Mouse (Mus musculus): ENCODE data around the gene Mms19. TPM values are rescaled to one million over a fixed set of nuclear protein-coding genes. Genes with fewer than 3 reads are reported as not detected.
A peak's percentile ranks its signal among the peaks of the same experiment; 100 is the strongest.

Gene Mms19
- total RNA-seq (2021) = 1 to 10 TPM; 8.7 to 9.7 TPM
- long read RNA-seq, experiment 1, full-length matches to known transcripts = 5 of 15 reads
- long read RNA-seq, experiment 1, partial matches to known transcripts = 3 of 15 reads
- long read RNA-seq, experiment 1, other reads (novel, unspliced or antisense) = 7 of 15 reads
- long read RNA-seq, experiment 2, full-length matches to known transcripts = 5 of 11 reads
- long read RNA-seq, experiment 2, partial matches to known transcripts = 1 of 11 reads
- long read RNA-seq, experiment 2, other reads (novel, unspliced or antisense) = 5 of 11 reads

- DNase-seq (ENCODE audit: low spot score) = peak; percentile 99
These were observed at the start of gene Mms19 for GRCm38 (mm10) chr19:41980819-41981594. Mms19 (minus strand) TSS chr19:41981157.

- DNase-seq (ENCODE audit: low spot score) = peak; percentile 86
These were observed 45.2 kb upstream of the Mms19 start for GRCm38 (mm10) chr19:42026158-42026557.

- peak; percentile 53 for DNase-seq (ENCODE audit: low spot score)
These were observed 41.5 kb upstream of the Mms19 start for GRCm38 (mm10) chr19:42022542-42022848.

DNA sequence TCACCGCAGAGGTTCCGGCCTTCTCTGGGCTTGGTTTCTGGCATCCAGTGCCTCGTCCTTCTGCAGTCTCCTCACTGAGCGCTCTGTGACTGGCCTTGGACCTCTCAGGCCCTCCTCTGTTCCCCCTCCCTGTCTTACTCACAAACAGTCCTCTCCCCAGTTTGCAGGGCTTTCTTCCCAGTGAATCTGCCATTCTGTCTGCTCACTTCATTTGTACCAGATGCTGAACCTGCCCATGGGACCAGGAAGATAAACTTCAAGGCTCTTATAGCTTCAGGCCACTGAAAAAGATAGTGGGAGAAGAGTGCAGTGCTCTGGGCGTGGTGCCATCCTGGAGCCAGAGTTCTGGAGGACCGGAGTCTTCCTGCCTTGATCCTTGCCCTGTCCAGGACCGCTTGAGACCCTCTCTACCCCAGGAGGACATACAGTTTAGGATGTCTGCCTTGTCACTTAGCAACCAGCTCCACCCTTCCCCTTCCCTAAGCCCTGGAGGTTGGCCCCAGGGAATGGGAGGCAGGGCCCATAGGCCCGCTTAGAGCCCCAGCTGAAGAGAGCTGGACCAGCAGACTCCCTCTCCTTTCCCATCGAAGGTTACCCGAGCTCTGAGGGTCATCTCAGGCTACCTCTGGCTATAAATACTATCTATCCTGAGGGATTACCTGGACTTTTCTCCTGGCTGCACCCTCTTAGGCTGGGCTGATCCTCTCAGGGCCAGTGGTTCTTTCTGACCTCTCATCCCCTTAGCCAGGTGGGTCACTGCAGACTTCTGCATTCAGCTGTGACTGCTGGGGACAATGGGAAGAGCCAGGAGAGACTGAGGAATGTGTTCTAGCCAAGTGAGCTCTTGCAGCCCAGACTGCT, 41.0 kb upstream of the Mms19 start:
- no peak for DNase-seq (ENCODE audit: low spot score)

DNA sequence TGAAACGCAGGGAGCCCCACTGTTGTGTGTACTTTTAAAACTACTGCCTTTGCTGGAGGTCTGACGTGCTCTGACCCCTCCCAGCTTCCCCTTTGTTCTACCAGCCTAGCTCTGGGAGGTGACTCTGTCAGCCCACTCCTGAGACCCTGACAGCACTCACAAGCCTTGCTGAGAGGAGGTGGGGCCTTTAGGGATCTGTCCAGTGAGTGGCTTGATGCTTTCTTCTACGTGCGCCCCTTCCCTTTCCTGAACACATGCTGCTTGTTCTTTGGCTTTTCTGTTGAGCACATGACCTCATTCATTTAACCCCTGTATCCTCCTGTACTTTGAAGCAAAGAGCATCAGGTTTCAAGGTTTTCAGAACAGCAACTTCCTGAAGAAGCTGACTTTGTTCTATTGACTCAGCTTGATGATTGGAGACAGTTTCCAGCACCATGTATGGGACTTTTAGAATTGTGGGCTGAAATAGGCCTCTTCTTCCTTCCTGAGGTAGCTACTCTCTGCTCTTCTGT, 38.1 kb upstream of the Mms19 start:
- no peak for DNase-seq (ENCODE audit: low spot score)

DNA sequence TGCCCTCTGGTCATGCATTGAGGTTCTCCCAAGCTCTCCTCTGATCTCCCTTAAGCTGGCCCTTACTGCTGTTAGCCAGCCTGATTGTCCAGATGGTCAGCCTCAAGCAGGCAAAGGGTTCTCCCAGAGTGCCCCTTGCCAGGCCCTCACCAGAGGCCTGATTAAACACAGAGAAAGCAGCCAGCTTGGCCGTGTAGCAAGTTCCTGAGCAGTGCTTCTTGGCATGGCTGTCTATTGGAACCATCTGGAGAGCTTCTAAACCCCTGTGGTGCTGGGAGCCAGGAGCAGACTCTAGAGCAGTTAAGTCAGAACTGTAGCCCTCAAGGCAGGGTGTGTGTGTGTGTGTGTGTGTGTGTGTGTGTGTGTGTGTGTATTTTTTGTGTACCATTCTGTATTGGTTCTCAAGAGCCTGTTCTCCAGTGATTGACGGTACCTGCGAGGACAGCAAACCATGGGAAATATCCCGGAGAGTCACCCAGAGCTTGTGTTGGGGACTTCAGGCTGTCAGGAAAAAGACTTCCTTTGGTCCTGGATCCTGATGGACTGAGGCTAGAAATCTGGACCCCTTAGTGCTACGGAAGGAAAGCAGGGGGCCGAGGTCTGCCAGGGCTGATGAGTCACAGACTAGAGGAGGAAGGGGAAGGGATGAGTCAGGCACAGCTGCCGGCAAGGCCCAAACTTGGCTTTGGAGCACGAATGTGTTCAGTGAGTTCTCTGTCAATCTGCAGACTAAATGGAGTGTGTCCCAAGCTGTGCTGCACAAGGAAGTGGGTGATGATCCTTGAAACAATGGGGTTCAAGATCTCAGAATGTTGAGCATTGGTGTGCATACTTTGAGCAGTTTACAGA, 36.7 kb upstream of the Mms19 start:
- peak; percentile 76 for DNase-seq (ENCODE audit: low spot score)

DNA sequence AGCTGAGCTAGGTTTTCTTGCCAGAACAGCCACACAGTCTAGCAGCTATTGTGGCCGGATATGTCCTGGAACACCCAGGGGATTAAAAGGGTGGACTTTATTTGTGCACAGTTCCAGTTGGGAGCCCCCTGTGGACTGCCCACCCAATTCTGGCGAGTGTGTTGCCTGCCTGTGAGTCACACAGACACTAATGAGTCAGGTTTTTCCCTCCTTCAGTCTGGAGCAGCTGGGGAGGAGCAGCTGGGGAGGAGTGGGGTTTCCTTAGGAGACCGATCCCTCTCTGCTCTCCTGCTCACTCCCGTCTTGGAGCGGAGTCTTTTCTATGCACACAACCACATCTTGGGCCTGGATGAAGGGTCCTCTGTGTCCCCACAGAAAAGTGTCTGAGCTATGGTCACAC, 35.9 kb upstream of the Mms19 start:
- peak; percentile 67 for DNase-seq (ENCODE audit: low spot score)

DNA sequence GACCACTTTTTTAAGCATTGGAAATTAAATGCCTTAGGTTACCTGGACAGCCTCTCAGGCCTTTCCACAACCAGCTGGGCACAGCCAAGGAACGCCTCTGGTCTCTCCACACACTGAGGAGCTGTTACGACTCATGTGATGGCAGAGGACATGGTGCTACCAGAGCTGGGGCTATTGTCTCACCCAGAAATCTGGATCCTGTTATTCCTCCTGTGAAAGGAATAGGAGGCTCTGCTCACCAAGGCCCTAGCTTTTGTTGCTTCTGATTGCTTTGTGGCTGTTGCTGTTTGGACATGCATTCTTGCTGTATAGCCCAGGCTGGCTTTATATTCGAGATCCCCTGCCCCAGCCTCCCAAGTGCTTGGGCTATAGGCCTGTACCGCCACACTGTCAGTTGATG, 35.3 kb upstream of the Mms19 start:
- DNase-seq (ENCODE audit: low spot score) = no peak

GRCm38 (mm10) chr19:42015001-42015400, 34.0 kb upstream of the Mms19 start:
- DNase-seq (ENCODE audit: low spot score) = no peak

- peak; percentile 76 for DNase-seq (ENCODE audit: low spot score)
These were observed 33.4 kb upstream of the Mms19 start for GRCm38 (mm10) chr19:42014231-42014825.

GRCm38 (mm10) chr19:42011123-42011522, 30.2 kb upstream of the Mms19 start:
- no peak for DNase-seq (ENCODE audit: low spot score)

DNA sequence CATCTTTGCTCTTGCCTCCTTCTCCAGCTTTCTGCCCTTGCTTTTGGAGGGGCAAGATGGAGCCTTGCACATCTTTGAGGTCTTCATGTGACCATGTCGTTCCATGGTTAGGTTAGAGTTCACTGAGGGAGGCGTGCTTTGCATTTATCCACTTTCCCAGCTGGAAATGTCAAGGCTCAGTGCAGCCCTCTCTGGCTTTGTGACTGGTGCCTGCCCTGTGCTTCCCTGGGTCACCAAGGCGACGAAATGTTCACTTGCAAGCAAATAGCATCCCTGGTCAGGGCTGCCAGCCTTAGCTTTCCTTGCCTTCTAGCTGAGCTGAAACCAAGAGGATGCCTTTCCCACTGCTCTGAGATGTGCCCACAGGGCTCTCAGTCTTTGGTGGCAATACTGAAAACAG, 29.5 kb upstream of the Mms19 start:
- DNase-seq (ENCODE audit: low spot score) = no peak

- no peak for DNase-seq (ENCODE audit: low spot score)
These were observed 28.1 kb upstream of the Mms19 start for GRCm38 (mm10) chr19:42009067-42009466.

DNA sequence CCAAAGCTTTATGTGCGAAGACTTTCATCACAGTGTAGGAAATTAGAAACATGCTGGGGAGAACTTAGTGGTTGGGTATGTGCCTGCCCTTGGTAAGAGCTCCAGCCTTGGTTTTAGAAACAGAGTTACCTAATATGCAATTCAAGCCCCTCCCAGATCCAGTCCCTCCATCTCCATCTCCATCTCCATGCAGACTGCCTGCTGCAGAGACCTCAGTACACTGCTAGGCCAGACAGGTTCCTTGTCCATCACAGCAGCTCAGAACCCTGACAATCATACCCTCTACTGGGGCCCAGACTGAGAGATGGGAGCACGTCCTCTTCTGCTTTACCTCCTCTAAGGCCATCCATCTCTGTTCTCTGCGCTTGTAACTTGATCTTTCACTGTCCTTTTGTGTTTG, 27.6 kb upstream of the Mms19 start:
- no peak for DNase-seq (ENCODE audit: low spot score)

DNA sequence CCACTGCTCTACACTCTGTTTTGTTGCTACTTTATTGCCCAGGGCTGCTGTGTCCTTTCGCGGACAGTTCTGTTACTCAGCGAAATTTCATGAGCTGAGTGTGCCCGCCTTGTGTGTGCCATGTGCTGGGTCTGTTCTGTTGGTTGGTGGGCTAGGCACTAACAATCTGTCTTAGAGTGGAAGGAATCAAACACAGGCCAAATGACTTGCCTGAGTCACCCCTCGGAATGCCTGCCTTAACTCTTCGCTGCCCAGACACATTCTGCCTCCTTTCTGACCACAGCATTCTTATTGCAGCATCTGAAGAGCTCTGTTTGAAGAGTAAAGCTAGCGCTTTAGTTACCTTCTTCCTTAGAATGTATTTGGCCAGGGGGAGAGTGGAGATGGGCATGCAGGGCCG, 25.6 kb upstream of the Mms19 start:
- DNase-seq (ENCODE audit: low spot score) = no peak

DNA sequence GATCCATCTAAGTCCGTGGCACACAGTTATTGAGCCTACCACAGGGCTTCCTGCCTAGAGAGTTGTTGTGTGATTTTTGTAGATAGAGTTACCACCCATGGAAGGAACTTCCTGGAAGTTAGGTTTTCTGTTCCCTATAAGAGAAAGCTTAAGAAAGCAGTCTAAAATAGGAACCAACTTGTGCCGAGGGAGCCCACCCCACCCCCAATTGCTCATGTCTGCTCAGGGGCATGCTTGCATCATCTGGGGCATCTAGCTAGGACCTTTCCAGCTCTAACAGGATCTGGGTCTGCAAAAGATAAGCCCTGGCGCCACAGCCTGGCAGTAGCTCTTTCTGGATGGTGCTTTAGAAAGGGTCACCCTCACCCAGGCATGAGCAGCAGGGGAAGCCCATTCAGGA, 24.7 kb upstream of the Mms19 start:
- DNase-seq (ENCODE audit: low spot score) = no peak

GRCm38 (mm10) chr19:42004258-42004657, 23.3 kb upstream of the Mms19 start:
- DNase-seq (ENCODE audit: low spot score) = no peak

- DNase-seq (ENCODE audit: low spot score) = no peak
These were observed 20.5 kb upstream of the Mms19 start for GRCm38 (mm10) chr19:42001253-42001980.

DNA sequence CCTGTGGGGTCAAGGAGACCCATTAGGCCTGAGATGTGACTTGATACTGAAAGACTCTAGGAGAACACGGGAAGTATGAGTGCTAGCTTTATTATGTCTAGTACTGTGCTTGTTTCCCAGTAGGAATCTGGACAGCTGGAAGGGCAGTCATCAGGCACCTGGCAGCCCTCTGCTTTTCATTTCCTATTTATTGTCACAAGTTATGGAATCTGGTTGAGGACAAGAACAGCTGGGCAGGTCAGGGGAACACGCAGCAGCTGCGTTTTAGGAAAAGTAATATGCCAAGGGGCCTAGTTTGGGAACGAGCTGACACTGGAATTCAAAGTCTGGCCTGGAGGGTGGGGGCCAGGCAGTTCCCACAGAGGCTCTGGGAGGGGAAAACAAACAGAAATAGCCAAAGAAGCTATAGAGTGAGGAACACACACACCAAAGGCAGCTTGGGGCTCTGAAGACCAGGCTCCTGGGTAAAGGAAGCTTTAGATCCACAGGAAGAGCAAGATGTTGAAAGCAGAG, 19.5 kb upstream of the Mms19 start:
- DNase-seq (ENCODE audit: low spot score) = peak; percentile 30

All from gastrocnemius, adult 18-20 months (tissue).